Mouse (Mus musculus) adrenal gland (tissue): ENCODE measurements at regions not wholly inside any gene's neighbourhood (a gene's known extent, or its start where the extent isn't known, plus 50 kb on each side); places are given as distances from the start of the nearest gene placed in this dataset.

Experiments
- intact Hi-C: fragments of 180-260 bp; cut with DNase I; formaldehyde crosslinking; loops from one replicate; pipeline ENCODE4 v1.15.1; 2025

- intact Hi-C loops = no loop called here
These were observed 63.5 kb upstream of the Ndst3 start for GRCm38 (mm10) chr3:123754011-123754610.

GRCm38 (mm10) chr3:123754927-123755326 lies 64.3 kb upstream of the Ndst3 start:
- intact Hi-C loops = no loop called here

- intact Hi-C loops = no loop called here
These were observed 75.4 kb upstream of the Ndst3 start for GRCm38 (mm10) chr3:123765911-123766556.

- intact Hi-C loops = no loop called here
These were observed 75.9 kb upstream of the Ndst3 start for GRCm38 (mm10) chr3:123766557-123766913.

GRCm38 (mm10) chr3:123780507-123780906 lies 89.9 kb upstream of the Ndst3 start:
- intact Hi-C loops = no loop called here

- intact Hi-C loops = no loop called here
These were observed 90.9 kb upstream of the Ndst3 start for GRCm38 (mm10) chr3:123781581-123781980.

- intact Hi-C loops = no loop called here
These were observed 93.5 kb upstream of the Ndst3 start for GRCm38 (mm10) chr3:123784127-123784526.

GRCm38 (mm10) chr3:123794011-123794410 lies 103.4 kb upstream of the Ndst3 start:
- intact Hi-C loops = no loop called here

- intact Hi-C loops = no loop called here
These were observed 114.7 kb upstream of the Ndst3 start for GRCm38 (mm10) chr3:123805338-123805737.

GRCm38 (mm10) chr3:123806050-123806449 lies 115.4 kb upstream of the Ndst3 start:
- intact Hi-C loops = no loop called here

GRCm38 (mm10) chr3:123806546-123806945 lies 115.9 kb upstream of the Ndst3 start:
- intact Hi-C loops = no loop called here

- intact Hi-C loops = no loop called here
These were observed 119.6 kb upstream of the Ndst3 start for GRCm38 (mm10) chr3:123810018-123810942.

GRCm38 (mm10) chr3:123810943-123811499 lies 120.4 kb upstream of the Ndst3 start:
- intact Hi-C loops = no loop called here

- intact Hi-C loops = no loop called here
These were observed 138.1 kb upstream of the Ndst3 start for GRCm38 (mm10) chr3:123828790-123829189.

- intact Hi-C loops = no loop called here
These were observed 147.9 kb upstream of the Ndst3 start for GRCm38 (mm10) chr3:123838385-123839170.

GRCm38 (mm10) chr3:123846554-123846953 lies 155.9 kb upstream of the Ndst3 start:
- intact Hi-C loops = no loop called here

- intact Hi-C loops = no loop called here
These were observed 158.0 kb upstream of the Ndst3 start for GRCm38 (mm10) chr3:123848663-123849062.

- intact Hi-C loops = no loop called here
These were observed 162.2 kb upstream of the Ndst3 start for GRCm38 (mm10) chr3:123852889-123853288.

GRCm38 (mm10) chr3:123873709-123874108 lies 183.1 kb upstream of the Ndst3 start:
- intact Hi-C loops = no loop called here

- intact Hi-C loops = no loop called here
These were observed 203.0 kb upstream of the Ndst3 start for GRCm38 (mm10) chr3:123893691-123894090.
